Mouse (Mus musculus): ENCODE data around the gene Hist1h3i. TPM values are rescaled to one million over a fixed set of nuclear protein-coding genes. Genes with fewer than 3 reads are reported as not detected.
"Not testable (repeated sequence)": the region's sequence is repeated elsewhere in the genome, so short reads cannot be mapped to it uniquely, and the experiment has no call there.

Gene Hist1h3i
- polyA plus RNA-seq (2011; ENCODE audit: insufficient read length, low read depth, missing spikeins), result 4.3 and 8.6 TPM in 2 replicates

DNA sequence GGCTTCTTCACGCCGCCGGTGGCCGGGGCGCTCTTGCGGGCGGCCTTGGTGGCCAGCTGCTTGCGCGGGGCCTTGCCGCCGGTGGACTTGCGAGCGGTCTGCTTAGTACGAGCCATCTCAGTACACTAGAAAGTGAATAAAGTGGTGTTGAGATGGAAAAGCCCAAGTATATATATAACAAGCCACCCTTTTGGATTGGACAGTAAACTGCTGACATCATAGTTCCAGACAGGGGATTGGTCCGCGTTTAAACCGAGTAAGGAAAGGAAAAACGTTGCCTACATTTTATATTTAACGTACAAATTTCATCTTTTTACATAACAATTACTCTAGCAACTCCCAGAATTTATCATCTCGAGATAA is at the start of gene Hist1h3i:
Gene Hist1h3i (minus strand): TSS at position 116 of the 363 bp plus-strand sequence.
- TF ChIP-seq CTCF (IDR thresholded peaks at IDR 0.05; ENCODE audit: borderline replicate concordance, insufficient read depth, low read length) (no peak), POLR2A (IDR thresholded peaks at IDR 0.05; ENCODE audit: low read depth, low read length) (no peak; the same call in none of the 2 replicates)
- peak within 1 kb of the TSS; percentile 96 for H3K27ac ChIP-seq (ENCODE audit: insufficient read depth, low read length)
- H3K4me1 ChIP-seq (ENCODE audit: control insufficient read depth, insufficient read depth, low read length), result no peaks in the 10 kb centered on the region
- peak within 1 kb of the TSS; percentile 46 for H3K4me3 ChIP-seq (ENCODE audit: insufficient read depth, low read length)

DNA sequence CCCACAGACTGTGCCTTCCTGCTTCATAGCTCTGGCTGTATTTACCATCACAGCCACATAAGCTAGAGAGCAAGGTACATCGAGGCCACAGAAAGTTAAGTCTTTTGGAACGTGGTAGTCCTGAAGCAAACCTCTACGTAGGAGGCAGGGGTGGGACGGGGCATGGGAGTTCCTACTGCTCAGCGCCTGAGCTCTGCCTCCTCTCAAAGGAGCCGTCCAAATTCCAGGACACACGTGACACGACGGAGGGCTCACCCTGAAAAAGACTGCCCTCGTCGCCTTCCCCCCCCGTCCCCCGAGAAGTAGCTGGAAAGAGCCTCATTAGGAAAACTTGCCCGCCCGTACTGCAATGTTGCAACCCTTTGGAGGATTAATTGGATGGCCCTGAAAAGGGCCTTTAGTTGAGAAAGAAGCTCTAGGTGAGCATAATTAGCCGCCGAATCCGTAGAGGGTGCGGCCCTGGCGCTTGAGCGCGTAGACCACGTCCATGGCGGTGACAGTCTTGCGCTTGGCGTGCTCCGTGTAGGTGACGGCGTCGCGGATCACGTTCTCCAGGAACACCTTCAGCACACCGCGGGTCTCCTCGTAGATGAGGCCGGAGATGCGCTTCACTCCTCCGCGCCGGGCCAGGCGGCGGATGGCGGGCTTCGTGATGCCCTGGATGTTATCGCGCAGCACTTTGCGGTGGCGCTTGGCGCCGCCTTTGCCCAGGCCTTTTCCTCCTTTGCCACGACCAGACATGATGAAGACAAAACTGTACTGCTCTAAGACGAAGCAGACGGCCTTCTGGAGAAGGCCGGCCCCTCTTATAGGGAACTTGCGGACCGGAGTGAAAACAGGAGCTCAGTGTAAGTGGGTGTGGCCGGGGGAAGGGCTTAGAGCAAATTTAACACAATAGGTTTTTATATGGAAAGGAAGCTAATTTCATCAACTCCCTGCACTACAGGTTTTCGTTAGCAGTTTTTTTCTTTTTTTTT is 48.5 kb upstream of the Hist1h3i start, which contains the start of gene Hist1h4n:
Gene Hist1h4n (minus strand): TSS at position 779 of the 977 bp plus-strand sequence.
- not testable (repeated sequence) for H3K4me3 ChIP-seq (ENCODE audit: insufficient read depth, low read length); H3K4me1 ChIP-seq (ENCODE audit: control insufficient read depth, insufficient read depth, low read length); H3K27ac ChIP-seq (ENCODE audit: insufficient read depth, low read length)
- TF ChIP-seq POLR2A (IDR thresholded peaks at IDR 0.05; ENCODE audit: low read depth, low read length), result peak; percentile 54

DNA sequence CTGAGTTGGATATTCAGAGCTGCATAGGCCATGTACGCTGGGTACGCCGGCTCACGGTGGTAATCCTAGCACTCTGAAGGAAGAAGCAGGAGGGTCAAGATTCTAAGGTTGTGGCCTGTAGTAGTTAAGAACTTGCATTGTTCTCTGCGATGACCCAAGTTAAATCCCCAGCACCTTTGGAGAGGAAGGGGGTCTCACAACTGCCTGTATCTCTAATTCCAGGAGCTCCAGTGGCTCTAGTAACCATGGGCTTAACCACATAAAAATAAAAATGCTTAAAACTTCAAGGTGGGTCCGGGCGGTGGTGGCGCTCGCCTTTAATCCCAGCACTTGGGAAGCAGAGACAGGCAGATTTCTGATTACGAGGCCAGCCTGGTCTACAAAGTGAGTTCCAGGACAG is 47.2 kb upstream of the Hist1h3i start:
- Histone ChIP-seq H3K4me1 (ENCODE audit: control insufficient read depth, insufficient read depth, low read length) (no peaks in the 10 kb centered on the region), H3K27ac (ENCODE audit: insufficient read depth, low read length) (no peak overlapping the region), H3K4me3 (ENCODE audit: insufficient read depth, low read length) (no peak overlapping the region)
- TF ChIP-seq CTCF (IDR thresholded peaks at IDR 0.05; ENCODE audit: borderline replicate concordance, insufficient read depth, low read length) (no peak), POLR2A (IDR thresholded peaks at IDR 0.05; ENCODE audit: low read depth, low read length) (0 out of 2 replicates have a peak, but pooled peaks have one; percentile 10)

DNA sequence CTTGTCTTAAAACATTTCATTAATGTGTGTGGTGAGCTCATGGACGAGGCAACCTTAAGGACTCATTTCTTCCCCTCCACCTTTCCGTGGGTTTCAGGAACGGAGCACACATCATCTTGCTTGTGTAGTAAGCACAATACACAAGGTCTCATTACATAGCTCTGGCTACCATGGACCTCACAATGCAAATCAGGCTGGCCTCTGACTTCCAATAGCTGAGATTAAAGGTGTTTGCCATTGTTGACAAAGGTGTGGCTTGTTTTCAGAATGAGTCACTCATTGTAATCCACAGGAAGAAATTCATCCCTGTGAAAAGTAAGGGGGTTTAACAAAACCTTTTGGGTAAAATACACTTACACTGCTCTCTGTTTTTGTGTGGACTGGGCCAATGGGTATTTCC is 45.3 kb upstream of the Hist1h3i start:
- TF ChIP-seq CTCF (IDR thresholded peaks at IDR 0.05; ENCODE audit: borderline replicate concordance, insufficient read depth, low read length), result no peak
- TF ChIP-seq POLR2A (IDR thresholded peaks at IDR 0.05; ENCODE audit: low read depth, low read length), result no peak
- no peak overlapping the region for H3K4me3 ChIP-seq (ENCODE audit: insufficient read depth, low read length)
- H3K4me1 ChIP-seq (ENCODE audit: control insufficient read depth, insufficient read depth, low read length), result no peaks in the 10 kb centered on the region
- H3K27ac ChIP-seq (ENCODE audit: insufficient read depth, low read length), result no peak overlapping the region

DNA sequence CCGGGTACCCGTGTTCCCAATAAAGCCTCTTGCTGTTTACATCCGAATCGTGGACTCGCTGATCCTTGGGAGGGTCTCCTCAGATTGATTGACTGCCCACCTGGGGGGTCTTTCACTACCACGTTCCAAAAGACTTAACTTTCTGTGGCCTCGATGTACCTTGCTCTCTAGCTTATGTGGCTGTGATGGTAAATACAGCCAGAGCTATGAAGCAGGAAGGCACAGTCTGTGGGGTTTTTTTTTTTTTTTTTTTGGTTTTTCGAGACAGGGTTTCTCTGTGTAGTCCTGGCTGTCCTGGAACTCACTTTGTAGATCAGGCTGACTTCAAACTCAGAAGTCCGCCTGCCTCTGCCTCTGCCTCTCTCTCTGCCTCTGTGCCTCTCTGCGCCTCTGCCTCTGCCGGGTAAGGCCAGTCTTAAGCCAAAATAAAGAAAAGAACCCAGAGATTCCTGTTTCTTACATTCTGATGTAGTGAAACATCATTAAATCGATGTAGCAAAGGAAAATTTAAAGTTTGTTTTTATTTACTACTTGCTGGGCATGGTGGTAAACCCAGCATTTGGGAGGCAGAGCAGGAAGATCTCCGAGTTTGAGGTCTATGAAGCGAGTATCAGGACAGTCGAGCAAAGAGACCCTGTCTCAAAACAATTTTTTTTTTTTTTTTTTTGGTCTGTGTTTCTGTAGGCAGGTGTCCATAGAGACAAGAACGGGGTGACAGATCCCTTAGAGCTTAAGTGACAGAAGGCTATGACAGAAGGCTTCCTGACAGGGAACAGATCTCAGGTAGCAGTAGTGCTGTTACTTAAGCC is 37.1 kb upstream of the Hist1h3i start:
- not testable (repeated sequence) for H3K4me3 ChIP-seq (ENCODE audit: insufficient read depth, low read length); H3K27ac ChIP-seq (ENCODE audit: insufficient read depth, low read length); H3K4me1 ChIP-seq (ENCODE audit: control insufficient read depth, insufficient read depth, low read length)

DNA sequence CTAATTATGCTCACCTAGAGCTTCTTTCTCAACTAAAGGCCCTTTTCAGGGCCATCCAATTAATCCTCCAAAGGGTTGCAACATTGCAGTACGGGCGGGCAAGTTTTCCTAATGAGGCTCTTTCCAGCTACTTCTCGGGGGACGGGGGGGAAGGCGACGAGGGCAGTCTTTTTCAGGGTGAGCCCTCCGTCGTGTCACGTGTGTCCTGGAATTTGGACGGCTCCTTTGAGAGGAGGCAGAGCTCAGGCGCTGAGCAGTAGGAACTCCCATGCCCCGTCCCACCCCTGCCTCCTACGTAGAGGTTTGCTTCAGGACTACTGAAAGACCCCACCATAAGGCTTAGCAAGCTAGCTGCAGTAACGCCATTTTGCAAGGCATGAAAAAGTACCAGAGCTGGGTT is 28.9 kb upstream of the Hist1h3i start:
- not testable (repeated sequence) for H3K4me1 ChIP-seq (ENCODE audit: control insufficient read depth, insufficient read depth, low read length); H3K4me3 ChIP-seq (ENCODE audit: insufficient read depth, low read length)
- H3K27ac ChIP-seq (ENCODE audit: insufficient read depth, low read length), result peak overlapping the region; percentile 5; the same call in 1 of the 2 replicates
- TF ChIP-seq POLR2A (IDR thresholded peaks at IDR 0.05; ENCODE audit: low read depth, low read length), result peak; percentile 49

DNA sequence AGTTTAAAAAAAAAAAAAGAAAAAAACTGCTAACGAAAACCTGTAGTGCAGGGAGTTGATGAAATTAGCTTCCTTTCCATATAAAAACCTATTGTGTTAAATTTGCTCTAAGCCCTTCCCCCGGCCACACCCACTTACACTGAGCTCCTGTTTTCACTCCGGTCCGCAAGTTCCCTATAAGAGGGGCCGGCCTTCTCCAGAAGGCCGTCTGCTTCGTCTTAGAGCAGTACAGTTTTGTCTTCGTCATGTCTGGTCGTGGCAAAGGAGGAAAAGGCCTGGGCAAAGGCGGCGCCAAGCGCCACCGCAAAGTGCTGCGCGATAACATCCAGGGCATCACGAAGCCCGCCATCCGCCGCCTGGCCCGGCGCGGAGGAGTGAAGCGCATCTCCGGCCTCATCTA is 28.4 kb upstream of the Hist1h3i start, which contains the start of gene Hist1h4m:
Gene Hist1h4m (plus strand): TSS at position 208 of the 400 bp plus-strand sequence.
- peak within 1 kb of the TSS; percentile 5; the same call in 1 of the 2 replicates for H3K27ac ChIP-seq (ENCODE audit: insufficient read depth, low read length)
- not testable (repeated sequence) for H3K4me1 ChIP-seq (ENCODE audit: control insufficient read depth, insufficient read depth, low read length); H3K4me3 ChIP-seq (ENCODE audit: insufficient read depth, low read length)

DNA sequence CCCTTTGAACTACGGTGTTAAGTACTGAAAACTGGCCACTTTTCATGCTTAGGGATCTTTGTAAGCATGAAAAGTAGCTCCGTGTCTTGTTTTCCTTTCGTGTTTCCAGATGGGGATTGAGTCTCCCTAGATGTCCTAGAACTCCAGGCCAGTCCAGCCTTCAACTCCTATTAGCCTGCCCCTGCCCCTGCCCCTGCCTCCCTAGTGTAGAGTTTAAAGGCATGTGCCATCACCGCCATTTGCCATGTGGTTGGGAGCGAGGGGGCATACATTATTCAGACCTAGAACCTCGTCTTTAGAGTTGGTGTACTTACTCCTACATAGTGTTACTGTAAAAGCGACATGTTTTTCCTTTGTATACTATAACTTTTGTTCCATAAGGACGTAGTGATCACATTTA is 27.9 kb upstream of the Hist1h3i start:
- not testable (repeated sequence) for H3K4me3 ChIP-seq (ENCODE audit: insufficient read depth, low read length); H3K4me1 ChIP-seq (ENCODE audit: control insufficient read depth, insufficient read depth, low read length); H3K27ac ChIP-seq (ENCODE audit: insufficient read depth, low read length)

DNA sequence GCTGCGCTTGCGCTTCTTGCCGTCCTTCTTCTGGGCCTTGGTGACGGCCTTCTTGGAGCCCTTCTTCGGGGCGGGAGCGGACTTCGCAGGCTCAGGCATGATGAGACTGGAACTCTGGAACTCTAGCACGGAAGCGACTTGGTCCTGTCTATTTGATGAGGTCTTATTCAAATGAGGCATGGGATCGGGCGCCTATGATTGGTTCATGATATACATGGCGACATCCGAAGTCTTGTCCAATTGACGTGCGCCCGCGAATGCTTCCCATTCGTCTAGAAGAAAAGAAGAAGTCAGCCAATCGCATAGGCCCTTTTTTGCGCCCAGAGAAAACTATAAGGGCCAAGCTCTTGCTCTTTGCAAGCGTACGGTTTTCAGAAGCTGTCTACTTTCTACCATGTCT is 26.9 kb upstream of the Hist1h3i start, which contains the start of the genes Hist1h2bq and Hist1h2ao:
Gene Hist1h2bq (minus strand): TSS at position 125 of the 400 bp plus-strand sequence.
Gene Hist1h2ao (plus strand): TSS at position 393 of the 400 bp plus-strand sequence.
- H3K4me1 ChIP-seq (ENCODE audit: control insufficient read depth, insufficient read depth, low read length); H3K27ac ChIP-seq (ENCODE audit: insufficient read depth, low read length); H3K4me3 ChIP-seq (ENCODE audit: insufficient read depth, low read length): not testable (repeated sequence)

DNA sequence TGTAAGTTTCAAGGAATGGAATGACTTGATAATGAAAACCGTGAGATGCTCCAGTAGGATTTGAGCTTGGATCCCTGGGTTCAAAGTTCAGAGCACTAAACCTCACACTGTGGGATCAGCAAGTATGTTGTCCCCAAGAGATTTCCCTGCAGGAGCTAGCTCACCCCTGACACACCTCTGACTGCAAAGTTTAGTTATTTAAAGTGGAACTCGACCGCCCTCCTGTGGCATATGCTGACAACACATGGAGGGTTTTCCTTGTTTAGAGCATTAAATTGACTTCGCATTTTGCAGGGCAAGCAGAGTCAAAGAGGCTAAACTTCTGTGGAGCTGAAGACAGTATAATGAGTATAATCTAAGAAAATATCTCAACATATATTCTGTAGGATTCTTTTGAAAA is 19.9 kb upstream of the Hist1h3i start:
- not testable (repeated sequence) for H3K27ac ChIP-seq (ENCODE audit: insufficient read depth, low read length); H3K4me1 ChIP-seq (ENCODE audit: control insufficient read depth, insufficient read depth, low read length); H3K4me3 ChIP-seq (ENCODE audit: insufficient read depth, low read length)

DNA sequence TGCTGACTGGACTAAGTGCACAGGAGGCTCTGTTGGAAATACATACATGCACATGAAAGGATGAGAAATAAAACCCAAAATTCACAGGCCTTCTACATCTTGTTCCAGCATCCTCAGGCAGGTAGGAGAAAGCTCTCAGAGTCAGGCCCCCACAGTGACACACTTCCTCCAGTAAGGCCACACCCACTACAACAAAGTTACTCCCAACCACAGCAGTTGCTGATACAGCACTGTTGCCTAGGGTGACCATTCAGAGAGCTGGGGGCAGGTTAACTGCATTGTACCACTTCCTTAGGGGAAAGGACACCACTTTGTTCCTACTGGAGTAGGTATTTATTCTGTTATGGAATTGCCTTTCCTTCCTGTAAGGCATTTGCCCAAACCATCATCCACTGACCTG is 14.0 kb upstream of the Hist1h3i start:
- H3K27ac ChIP-seq (ENCODE audit: insufficient read depth, low read length); H3K4me3 ChIP-seq (ENCODE audit: insufficient read depth, low read length); H3K4me1 ChIP-seq (ENCODE audit: control insufficient read depth, insufficient read depth, low read length): not testable (repeated sequence)
